Mouse (Mus musculus) kidney, adult 2 months (tissue): ENCODE data around the gene Saal1.

Experiments
- CTCF ChIP-seq: fragments of 200-500 bp; conservative IDR thresholded peaks from 2 replicates; pipeline ENCODE4 v1.5.1; 2011; ENCODE audit warnings: low read depth, mild to moderate bottlenecking, control low read depth, low read length, moderate library complexity, mixed read lengths; ENCODE audit not compliant: insufficient read depth, insufficient read length
- POLR2A ChIP-seq: fragments of 200-500 bp; IDR thresholded peaks from one replicate; pipeline ENCODE4 v1.6.1; 2011; ENCODE audit warnings: low read depth, low read length, control low read depth

DNA sequence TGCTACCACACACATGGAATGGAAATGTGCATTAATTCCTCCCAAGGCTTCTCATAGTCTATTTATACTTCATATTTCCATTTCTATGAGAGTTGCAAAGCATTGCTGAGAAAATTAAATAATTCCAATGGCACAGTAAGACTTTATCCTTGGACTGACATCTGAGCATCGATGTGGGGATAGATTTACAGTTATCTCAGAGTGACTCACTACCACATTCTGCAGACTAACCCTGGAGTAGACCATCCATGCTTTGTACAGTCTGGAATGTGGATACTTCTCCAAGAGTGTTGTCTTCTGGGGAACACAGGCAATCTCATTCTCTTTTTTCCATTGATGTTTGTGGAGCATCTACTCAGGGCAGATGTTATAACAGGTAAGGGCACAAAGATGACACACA is 17.1 kb upstream of the Saal1 start:
- TF ChIP-seq POLR2A = no peak
- TF ChIP-seq CTCF = no peak
